Mouse (Mus musculus): ENCODE measurements around the gene Qrich2.

DNA sequence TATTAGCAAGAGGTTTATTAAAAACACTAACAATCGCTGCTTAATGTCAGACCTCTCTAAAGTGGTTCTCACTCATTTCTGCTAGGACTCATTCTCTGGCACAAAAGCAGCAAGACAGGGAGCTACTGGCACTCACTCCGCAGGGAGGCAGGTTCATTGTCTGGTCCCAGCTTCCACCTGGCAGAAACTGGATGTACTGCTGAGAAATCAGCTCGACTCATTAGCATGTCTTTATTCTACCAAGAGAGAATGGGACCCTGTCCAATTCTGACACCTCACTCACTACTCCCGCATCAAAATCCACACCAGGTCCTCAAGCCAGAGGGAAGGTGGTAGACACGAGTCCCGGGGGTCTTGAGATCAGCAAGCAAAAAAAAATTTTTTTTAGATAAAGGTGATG lies 54.5 kb downstream of the Qrich2 start:
- TF ChIP-seq CTCF (IDR thresholded peaks at IDR 0.05; ENCODE audit: low read depth) = no peak
- TF ChIP-seq EP300 (optimal IDR thresholded peaks at IDR 0.05) = no peak

Measured in stomach, postnatal 0 days (tissue).